Mouse (Mus musculus): ENCODE data around the gene Trim28. TPM values are rescaled to one million over a fixed set of nuclear protein-coding genes. Genes with fewer than 3 reads are reported as not detected.
A peak's percentile ranks its signal among the peaks of the same experiment; 100 is the strongest.

The Trim28 gene
- total and polyA plus RNA-seq, 2 experiments = 69.4 to 114 TPM

GRCm38 (mm10) chr7:12961511-12962141 lies 37.3 kb upstream of the Trim28 start:
- WGBS = 4% methylated on average over 29 of the region's 29 CpGs
- TF ChIP-seq POLR2A (IDR thresholded peaks at IDR 0.05; ENCODE audit: extremely low read depth, insufficient read depth, low read length) (0 out of 2 replicates have a peak, but pooled peaks have one; percentile 33), CTCF (IDR thresholded peaks at IDR 0.05; ENCODE audit: low read depth, low read length) (no peak)
- DNase-seq (ENCODE audit: extremely low read depth, low read depth, low spot score) = peak; percentile 83
- Histone ChIP-seq H3K4me3 (ENCODE audit: insufficient read depth, low read depth, low read length) (peak overlapping the region; percentile 65), H3K27ac (replicated peaks; ENCODE audit: insufficient read depth, low read depth, low read length) (peak overlapping the region; percentile 46), H3K9ac (ENCODE audit: low read depth, low read length) (peak overlapping the region; percentile 63), H3K36me3 (ENCODE audit: control insufficient read depth, insufficient read depth, low read length) (no peaks in the 10 kb centered on the region), H3K4me1 (ENCODE audit: control insufficient read depth, insufficient read depth, low read length) (peaks cover 1% of the 10 kb centered on the region; the same call in 1 of the 2 replicates), H3K27me3 (ENCODE audit: control insufficient read depth, insufficient read depth, low read length) (no peaks in the 10 kb centered on the region), H3K79me2 (ENCODE audit: control insufficient read depth, insufficient read depth, low read length) (0 out of 2 replicates have a peak, but pooled peaks cover 3% of the 10 kb centered on the region)

DNA sequence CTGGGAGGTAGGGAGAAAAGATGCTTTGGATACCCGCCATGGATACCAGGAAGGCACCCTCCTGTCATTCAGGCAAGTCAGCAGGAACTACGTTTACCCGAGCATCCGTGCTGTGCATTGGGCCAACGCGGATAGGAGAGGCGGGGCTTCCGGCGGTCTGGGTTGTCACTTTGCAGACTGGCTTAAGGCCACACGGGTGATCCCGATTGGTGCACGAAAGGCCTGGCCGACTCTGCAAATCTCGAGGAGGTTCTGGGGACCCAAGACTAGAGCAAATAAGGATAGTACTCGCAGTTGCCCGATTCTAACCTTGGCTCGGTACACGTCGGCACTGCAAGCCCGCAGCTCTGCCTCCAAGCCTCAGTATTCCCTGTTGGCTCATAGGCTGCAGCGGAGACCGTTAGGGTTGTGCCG lies 33.2 kb upstream of the Trim28 start, which contains the start of gene Zfp324:
TSS of gene Zfp324 (plus strand) at position 161 of the 414 bp plus-strand sequence.
- Histone ChIP-seq H3K79me2 (ENCODE audit: control insufficient read depth, insufficient read depth, low read length) (peaks cover 3% of the 10 kb centered on the region; the same call in 1 of the 2 replicates), H3K9ac (ENCODE audit: low read depth, low read length) (peak within 1 kb of the TSS; percentile 71), H3K27me3 (ENCODE audit: control insufficient read depth, insufficient read depth, low read length) (no peaks in the 10 kb centered on the region), H3K27ac (replicated peaks; ENCODE audit: insufficient read depth, low read depth, low read length) (peak within 1 kb of the TSS; percentile 78), H3K4me3 (ENCODE audit: insufficient read depth, low read depth, low read length) (peak within 1 kb of the TSS; percentile 69), H3K36me3 (ENCODE audit: control insufficient read depth, insufficient read depth, low read length) (peaks cover 4% of the 10 kb centered on the region; the same call in 1 of the 2 replicates), H3K4me1 (ENCODE audit: control insufficient read depth, insufficient read depth, low read length) (peaks cover 2% of the 10 kb centered on the region; the same call in 1 of the 2 replicates)
- DNase-seq (ENCODE audit: extremely low read depth, low read depth, low spot score) = peak; percentile 87
- 1% methylated on average over 23 of the region's 23 CpGs for WGBS
- TF ChIP-seq CTCF (IDR thresholded peaks at IDR 0.05; ENCODE audit: low read depth, low read length) (no peak), POLR2A (IDR thresholded peaks at IDR 0.05; ENCODE audit: extremely low read depth, insufficient read depth, low read length) (peak; percentile 76)

GRCm38 (mm10) chr7:12966104-12966845 lies 32.6 kb upstream of the Trim28 start:
- peak; percentile 76 for DNase-seq (ENCODE audit: extremely low read depth, low read depth, low spot score)
- WGBS = under 1% methylated on average over 29 of the region's 29 CpGs
- peak overlapping the region; percentile 71 for H3K9ac ChIP-seq (ENCODE audit: low read depth, low read length)

GRCm38 (mm10) chr7:12970906-12971305 lies 28.0 kb upstream of the Trim28 start:
- peaks cover 3% of the 10 kb centered on the region; the same call in 1 of the 2 replicates for H3K79me2 ChIP-seq (ENCODE audit: control insufficient read depth, insufficient read depth, low read length)
- WGBS = 96% methylated on average over 25 of the region's 25 CpGs

More at GRCm38 (mm10) chr7:12966104-12966845, 32.6 kb upstream of the Trim28 start:
- Histone ChIP-seq H3K27ac (replicated peaks; ENCODE audit: insufficient read depth, low read depth, low read length) (peak overlapping the region; percentile 78), H3K4me3 (ENCODE audit: insufficient read depth, low read depth, low read length) (peak overlapping the region; percentile 69), H3K36me3 (ENCODE audit: control insufficient read depth, insufficient read depth, low read length) (peaks cover 4% of the 10 kb centered on the region; the same call in 1 of the 2 replicates), H3K79me2 (ENCODE audit: control insufficient read depth, insufficient read depth, low read length) (peaks cover 3% of the 10 kb centered on the region; the same call in 1 of the 2 replicates), H3K4me1 (ENCODE audit: control insufficient read depth, insufficient read depth, low read length) (peaks cover 2% of the 10 kb centered on the region; the same call in 1 of the 2 replicates), H3K27me3 (ENCODE audit: control insufficient read depth, insufficient read depth, low read length) (no peaks in the 10 kb centered on the region)
- TF ChIP-seq CTCF (IDR thresholded peaks at IDR 0.05; ENCODE audit: low read depth, low read length) (no peak), POLR2A (IDR thresholded peaks at IDR 0.05; ENCODE audit: extremely low read depth, insufficient read depth, low read length) (no peak)

GRCm38 (mm10) chr7:12977682-12978389 lies 21.1 kb upstream of the Trim28 start, which contains the start of gene Zfp446:
TSS of gene Zfp446 (plus strand) at chr7:12977848.
- Histone ChIP-seq H3K27ac (replicated peaks; ENCODE audit: insufficient read depth, low read depth, low read length) (peak within 1 kb of the TSS; percentile 91), H3K79me2 (ENCODE audit: control insufficient read depth, insufficient read depth, low read length) (no peaks in the 10 kb centered on the region), H3K4me1 (ENCODE audit: control insufficient read depth, insufficient read depth, low read length) (0 out of 2 replicates have a peak, but pooled peaks cover 7% of the 10 kb centered on the region), H3K27me3 (ENCODE audit: control insufficient read depth, insufficient read depth, low read length) (no peaks in the 10 kb centered on the region), H3K4me3 (ENCODE audit: insufficient read depth, low read depth, low read length) (peak within 1 kb of the TSS; percentile 74), H3K36me3 (ENCODE audit: control insufficient read depth, insufficient read depth, low read length) (no peaks in the 10 kb centered on the region), H3K9ac (ENCODE audit: low read depth, low read length) (peak within 1 kb of the TSS; percentile 81)
- DNase-seq (ENCODE audit: extremely low read depth, low read depth, low spot score) = peak; percentile 93
- WGBS = under 1% methylated on average over 49 of the region's 49 CpGs
- TF ChIP-seq POLR2A (IDR thresholded peaks at IDR 0.05; ENCODE audit: extremely low read depth, insufficient read depth, low read length) (peak; percentile 72; the same call in 1 of the 2 replicates), CTCF (IDR thresholded peaks at IDR 0.05; ENCODE audit: low read depth, low read length) (no peak)

More at GRCm38 (mm10) chr7:12970906-12971305, 28.0 kb upstream of the Trim28 start:
- H3K9ac ChIP-seq (ENCODE audit: low read depth, low read length) = no peak overlapping the region
- TF ChIP-seq POLR2A (IDR thresholded peaks at IDR 0.05; ENCODE audit: extremely low read depth, insufficient read depth, low read length) (no peak), CTCF (IDR thresholded peaks at IDR 0.05; ENCODE audit: low read depth, low read length) (no peak)
- H3K36me3 ChIP-seq (ENCODE audit: control insufficient read depth, insufficient read depth, low read length) = peaks cover 4% of the 10 kb centered on the region; the same call in 1 of the 2 replicates
- peaks cover 2% of the 10 kb centered on the region; the same call in 1 of the 2 replicates for H3K4me1 ChIP-seq (ENCODE audit: control insufficient read depth, insufficient read depth, low read length)
- H3K27ac ChIP-seq (replicated peaks; ENCODE audit: insufficient read depth, low read depth, low read length) = no peak overlapping the region
- no peaks in the 10 kb centered on the region for H3K27me3 ChIP-seq (ENCODE audit: control insufficient read depth, insufficient read depth, low read length)
- H3K4me3 ChIP-seq (ENCODE audit: insufficient read depth, low read depth, low read length) = no peak overlapping the region
- DNase-seq (ENCODE audit: extremely low read depth, low read depth, low spot score) = no peak

All from liver, adult 2 months (tissue).